Mouse (Mus musculus) embryonic fibroblast, embryonic 13.5 days (primary cell): ENCODE measurements at regions not wholly inside any gene's neighbourhood (a gene's known extent, or its start where the extent isn't known, plus 50 kb on each side); places are given as distances from the start of the nearest gene placed in this dataset.

ENCODE experiments used
- CTCF ChIP-seq: IDR thresholded peaks from 2 replicates; pipeline ENCODE4 v1.5.1; 2011; ENCODE audit warnings: mild to moderate bottlenecking, control low read depth, low read length, moderate library complexity, borderline replicate concordance; ENCODE audit not compliant: insufficient read depth
- POLR2A ChIP-seq: IDR thresholded peaks from 2 replicates; pipeline ENCODE4 v1.6.1; 2011; ENCODE audit warnings: low read depth, mild to moderate bottlenecking, control low read depth, low read length, moderate library complexity

- no peak for TF ChIP-seq CTCF
- no peak for TF ChIP-seq POLR2A
Measured at GRCm38 (mm10) chr3:127954856-127955255, 58.7 kb upstream of the Fam241a start.
